Mouse (Mus musculus) gastrocnemius, adult 2 months (tissue): Measurements from ENCODE around the gene Kmo. TPM values are rescaled to one million over a fixed set of nuclear protein-coding genes. Genes with fewer than 3 reads are reported as not detected.

ENCODE experiments used
- DNase-seq: peaks from one replicate; pipeline ENCODE4 v3.0.0; 2022
- H3K27ac ChIP-seq: fragments of 200-600 bp; 2 replicates; pipeline ENCODE4 v1.8.1; 2022; ENCODE audit warnings: mild to moderate bottlenecking
- H3K4me3 ChIP-seq: fragments of 200-600 bp; 2 replicates; pipeline ENCODE4 v1.8.1; 2022; ENCODE audit warnings: mild to moderate bottlenecking, moderate library complexity
- CTCF ChIP-seq: fragments of 200-600 bp; IDR thresholded peaks from 2 replicates; pipeline ENCODE4 v1.8.1; 2022; ENCODE audit warnings: antibody characterized with exemption, mild to moderate bottlenecking, moderate library complexity
- intact Hi-C: fragments of 180-260 bp; cut with DNase I; formaldehyde crosslinking; loops from one replicate; pipeline ENCODE4 v1.15.1; 2025
- long read RNA-seq, 2 experiments: library from polyadenylated mRNA; stranded (forward); transcript quantifications; one replicate each; pipeline ENCODE4 v2.0.0; 2021
- total RNA-seq, 2 experiments: library from RNA; stranded (reverse); gene quantifications; 2 replicates each; pipeline ENCODE4 v1.2.3; 2021

The Kmo gene
- total RNA-seq: under 1 TPM in 1 of 2 experiments, not detected in 1; 0.15 TPM
- long read RNA-seq, experiment 1: 0 reads
- long read RNA-seq, experiment 2, partial matches to known transcripts: 0 of 1 reads
- long read RNA-seq, experiment 2, other reads (novel, unspliced or antisense): 1 of 1 reads

- Histone ChIP-seq H3K27ac (peak within 1 kb of the TSS; percentile 79), H3K4me3 (no peak within 1 kb of the TSS)
- peak; percentile 30 for DNase-seq
- no peak for TF ChIP-seq CTCF
- intact Hi-C loops: no loop called here
Measured at GRCm38 (mm10) chr1:175619814-175620431, at the start of gene Kmo. TSS of gene Kmo (plus strand) at chr1:175620381.

- no peak for TF ChIP-seq CTCF
- Histone ChIP-seq H3K27ac (no peak overlapping the region), H3K4me3 (no peak overlapping the region)
- intact Hi-C loops: no loop called here
- DNase-seq: no peak
Measured at GRCm38 (mm10) chr1:175574129-175574528, 46.1 kb upstream of the Kmo start.

- DNase-seq: no peak
- TF ChIP-seq CTCF: no peak
- Histone ChIP-seq H3K27ac (no peak overlapping the region), H3K4me3 (no peak overlapping the region)
- intact Hi-C loops: no loop called here
Measured at GRCm38 (mm10) chr1:175578425-175579096, 41.6 kb upstream of the Kmo start.

- no peak for TF ChIP-seq CTCF
- no peak overlapping the region for H3K27ac ChIP-seq
- no peak overlapping the region for H3K4me3 ChIP-seq
- intact Hi-C loops: no loop called here
- no peak for DNase-seq
Measured at GRCm38 (mm10) chr1:175579598-175580235, 40.5 kb upstream of the Kmo start.

- no peak for DNase-seq
- TF ChIP-seq CTCF: no peak
- Histone ChIP-seq H3K27ac (no peak overlapping the region), H3K4me3 (no peak overlapping the region)
- intact Hi-C loops: no loop called here
Measured at GRCm38 (mm10) chr1:175580346-175580745, 39.8 kb upstream of the Kmo start.

GRCm38 (mm10) chr1:175582799-175583198 is 37.4 kb upstream of the Kmo start:
- no peak for TF ChIP-seq CTCF
- intact Hi-C loops: no loop called here

GRCm38 (mm10) chr1:175585267-175585666 is 34.9 kb upstream of the Kmo start:
- Histone ChIP-seq H3K27ac (no peak overlapping the region), H3K4me3 (no peak overlapping the region)
- no peak for DNase-seq
- TF ChIP-seq CTCF: no peak
- intact Hi-C loops: no loop called here

More at GRCm38 (mm10) chr1:175582799-175583198, 37.4 kb upstream of the Kmo start:
- DNase-seq: no peak
- H3K4me3 ChIP-seq: no peak overlapping the region
- no peak overlapping the region for H3K27ac ChIP-seq

GRCm38 (mm10) chr1:175586656-175587055 is 33.5 kb upstream of the Kmo start:
- H3K27ac ChIP-seq: no peak overlapping the region
- no peak for TF ChIP-seq CTCF
- no peak for DNase-seq
- intact Hi-C loops: no loop called here
- H3K4me3 ChIP-seq: no peak overlapping the region

GRCm38 (mm10) chr1:175592832-175593231 is 27.3 kb upstream of the Kmo start:
- no peak overlapping the region for H3K4me3 ChIP-seq
- no peak for TF ChIP-seq CTCF
- DNase-seq: no peak
- intact Hi-C loops: no loop called here
- H3K27ac ChIP-seq: no peak overlapping the region

- Histone ChIP-seq H3K27ac (no peak overlapping the region), H3K4me3 (no peak overlapping the region)
- intact Hi-C loops: no loop called here
- no peak for TF ChIP-seq CTCF
- no peak for DNase-seq
Measured at GRCm38 (mm10) chr1:175602231-175602630, 17.9 kb upstream of the Kmo start.

GRCm38 (mm10) chr1:175603390-175603789 is 16.8 kb upstream of the Kmo start:
- TF ChIP-seq CTCF: peak; percentile 26; the same call in 1 of the 2 replicates
- DNase-seq: no peak
- intact Hi-C loops: no loop called here
- H3K4me3 ChIP-seq: no peak overlapping the region
- no peak overlapping the region for H3K27ac ChIP-seq

- DNase-seq: no peak
- H3K4me3 ChIP-seq: no peak overlapping the region
- no peak overlapping the region for H3K27ac ChIP-seq
- intact Hi-C loops: no loop called here
- TF ChIP-seq CTCF: no peak
Measured at GRCm38 (mm10) chr1:175607308-175607707, 12.9 kb upstream of the Kmo start.
